Mouse (Mus musculus) T-helper 1 cell (primary cell): ENCODE measurements at regions not wholly inside any gene's neighbourhood (a gene's known extent, or its start where the extent isn't known, plus 50 kb on each side); places are given as distances from the start of the nearest gene placed in this dataset.

ENCODE experiments used
- in situ Hi-C: fragments of 300-600 bp; cut with MboI, MseI; formaldehyde crosslinking; loops from one replicate; pipeline ENCODE4 v1.15.1; 2025; ENCODE audit warnings: high pct_unique_total_duplicates

DNA sequence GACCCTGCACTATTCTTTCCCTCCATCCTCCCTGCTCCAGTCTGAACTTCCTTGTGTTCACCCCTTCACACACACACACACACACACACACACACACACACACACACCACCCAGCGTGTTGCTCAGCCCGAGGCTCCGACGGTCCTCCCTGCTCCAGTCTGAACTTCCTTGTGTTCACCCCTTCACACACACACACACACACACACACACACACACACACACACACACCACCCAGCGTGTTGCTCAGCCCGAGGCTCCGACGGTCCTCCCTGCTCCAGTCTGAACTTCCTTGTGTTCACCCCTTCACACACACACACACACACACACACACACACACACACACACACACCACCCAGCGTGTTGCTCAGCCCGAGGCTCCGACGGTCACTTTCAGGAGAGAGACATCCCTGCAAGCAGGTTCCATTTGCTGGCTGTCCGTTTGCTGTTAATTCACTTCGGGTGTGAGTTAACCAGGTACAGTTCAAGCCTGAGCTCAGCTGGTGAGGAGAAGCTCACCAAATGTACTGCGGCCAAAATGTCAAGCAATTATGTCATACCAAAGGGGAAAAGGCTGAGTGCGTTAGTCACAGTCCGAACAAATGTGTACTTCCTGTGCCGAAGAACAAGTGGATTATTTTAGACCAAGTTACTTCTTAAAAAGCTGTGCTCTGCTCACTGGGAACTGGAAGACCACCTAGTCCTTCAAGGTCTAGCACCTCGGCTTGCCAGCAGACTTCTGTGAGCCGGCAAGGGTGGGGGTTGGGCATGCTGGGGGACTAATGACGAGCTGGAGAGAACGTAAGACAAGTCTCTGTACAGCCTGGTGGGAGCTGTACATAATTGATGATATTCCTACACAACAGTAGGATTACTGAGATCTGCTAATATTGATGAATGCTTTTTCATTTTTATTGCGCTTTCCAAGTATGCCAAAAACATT lies 52.0 kb upstream of the Wwc2 start:
- in situ Hi-C loops: loop anchor here (10.0 kb wide), 1 partner anchor 1182 kb away; no protein-coding TSS in a partner anchor

DNA sequence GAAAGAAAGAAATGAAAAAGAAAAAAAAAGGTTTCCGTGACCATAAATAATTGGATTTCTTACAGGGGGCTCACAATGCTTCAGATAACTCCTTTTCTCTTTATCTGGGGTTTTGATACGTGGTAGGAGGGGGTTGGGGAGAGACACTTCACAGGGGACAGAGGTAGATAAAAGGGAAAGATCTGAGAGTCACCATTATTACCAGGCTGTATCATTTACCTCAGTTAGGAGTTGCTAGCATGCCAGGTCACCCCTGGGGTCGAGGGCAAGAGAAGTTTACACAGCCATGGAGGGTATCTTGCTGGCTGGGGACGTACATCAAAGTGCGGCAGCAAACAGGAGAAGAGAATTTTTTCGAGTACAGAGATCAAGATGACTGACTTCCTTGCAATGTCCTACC lies 51.5 kb upstream of the Dctd start:
- in situ Hi-C loops: loop anchor here (10.0 kb wide), 1 partner anchor 1177 kb away; no protein-coding TSS in a partner anchor
